Mouse (Mus musculus): ENCODE data around the gene Efhc2. TPM values are rescaled to one million over a fixed set of nuclear protein-coding genes. Genes with fewer than 3 reads are reported as not detected.

The Efhc2 gene
- 0.22 and 0.43 TPM in 2 replicates for polyA plus RNA-seq (2014; fragmentation: Nextera tagmentation; extraction: Ambion mirVana)

DNA sequence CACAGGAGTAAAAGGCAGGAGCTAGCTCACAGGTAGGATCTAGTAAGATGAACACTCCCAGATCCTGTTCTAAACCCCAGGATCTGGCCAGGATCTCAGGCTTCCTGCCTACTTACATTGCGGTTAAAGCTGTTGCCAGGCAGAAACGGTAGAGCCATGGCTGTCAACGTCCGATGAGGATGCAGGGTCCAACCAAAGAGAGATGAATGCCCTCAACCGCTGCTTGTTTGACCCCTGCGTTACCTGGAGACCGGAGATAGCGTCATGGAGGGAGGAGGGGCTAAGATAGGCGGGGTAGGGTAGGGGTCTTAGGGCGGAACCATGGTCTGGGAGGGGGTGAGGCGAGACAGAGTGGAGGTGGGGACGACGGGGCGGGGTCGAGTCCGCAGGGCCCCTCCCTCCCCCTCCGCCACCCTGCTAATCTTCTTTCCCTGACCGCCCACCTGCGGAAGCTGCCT, at the start of gene Efhc2:
TSS of gene Efhc2 (minus strand) at position 243 of the 458 bp plus-strand sequence.
- Histone ChIP-seq H3K4me3 (ENCODE audit: low read depth, low read length) (peak within 1 kb of the TSS; percentile 27), H3K9me3 (ENCODE audit: control insufficient read depth, low read depth, low read length) (no peaks in the 10 kb centered on the region), H3K4me2 (replicated peaks; ENCODE audit: low read depth, low read length) (peak within 1 kb of the TSS; percentile 37), H3K36me3 (ENCODE audit: control insufficient read depth, insufficient read depth, low read length) (no peaks in the 10 kb centered on the region), H3K27me3 (ENCODE audit: control insufficient read depth, insufficient read depth, low read length) (no peaks in the 10 kb centered on the region), H3K27ac (ENCODE audit: low read length) (no peak within 1 kb of the TSS), H3K4me1 (ENCODE audit: control insufficient read depth, insufficient read depth, low read length) (no peaks in the 10 kb centered on the region), H3K9ac (replicated peaks; ENCODE audit: low read depth, low read length) (no peak within 1 kb of the TSS)
- 0 out of 2 replicates have a peak, but pooled peaks have one; percentile 63 for ATAC-seq (ENCODE audit: insufficient number of reproducible peaks, insufficient read depth, low FRiP score, low read depth)
- 19% methylated on average over 19 of the region's 19 CpGs for WGBS

- Histone ChIP-seq H3K9me3 (ENCODE audit: control insufficient read depth, low read depth, low read length) (no peaks in the 10 kb centered on the region), H3K4me3 (ENCODE audit: low read depth, low read length) (no peak overlapping the region), H3K27me3 (ENCODE audit: control insufficient read depth, insufficient read depth, low read length) (no peaks in the 10 kb centered on the region), H3K4me2 (replicated peaks; ENCODE audit: low read depth, low read length) (no peak overlapping the region), H3K36me3 (ENCODE audit: control insufficient read depth, insufficient read depth, low read length) (no peaks in the 10 kb centered on the region), H3K27ac (ENCODE audit: low read length) (no peak overlapping the region), H3K4me1 (ENCODE audit: control insufficient read depth, insufficient read depth, low read length) (no peaks in the 10 kb centered on the region), H3K9ac (replicated peaks; ENCODE audit: low read depth, low read length) (no peak overlapping the region)
- no peak for ATAC-seq (ENCODE audit: insufficient number of reproducible peaks, insufficient read depth, low FRiP score, low read depth)
- WGBS, result 73% methylated on average over 2 of the region's 2 CpGs
Measured at GRCm38 (mm10) chrX:17365114-17365513, 45.9 kb upstream of the Efhc2 start.

DNA sequence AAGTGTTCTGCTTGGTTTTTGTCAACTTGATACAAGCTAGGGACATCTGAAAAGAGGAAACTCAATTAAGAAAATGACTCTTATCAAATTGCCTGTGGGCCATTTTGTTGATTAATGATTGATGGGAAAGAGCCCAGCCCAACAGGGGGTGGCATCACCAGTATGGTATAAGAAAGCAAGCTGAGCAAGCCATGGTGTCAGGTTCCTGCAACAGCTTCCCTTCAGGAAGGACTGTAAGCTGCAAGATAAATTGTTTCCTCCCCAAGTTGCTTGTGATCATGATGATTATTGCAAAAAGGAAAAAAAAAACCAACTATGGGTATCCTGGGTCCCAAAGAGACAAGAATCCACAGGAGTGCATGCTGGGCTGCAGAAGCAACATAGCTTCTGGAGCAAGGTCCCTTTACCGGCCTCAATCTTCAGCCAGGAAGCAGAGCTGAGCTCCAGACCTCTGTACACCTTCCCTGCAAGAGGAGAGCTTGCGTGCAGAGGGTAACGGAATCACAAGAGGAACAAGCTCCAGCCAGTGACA, 18.8 kb downstream of the Efhc2 start:
- WGBS, result 89% methylated on average over 3 of the region's 3 CpGs
- Histone ChIP-seq H3K27ac (ENCODE audit: low read length) (no peak overlapping the region), H3K4me3 (ENCODE audit: low read depth, low read length) (no peak overlapping the region), H3K9ac (replicated peaks; ENCODE audit: low read depth, low read length) (no peak overlapping the region), H3K36me3 (ENCODE audit: control insufficient read depth, insufficient read depth, low read length) (no peaks in the 10 kb centered on the region), H3K27me3 (ENCODE audit: control insufficient read depth, insufficient read depth, low read length) (no peaks in the 10 kb centered on the region), H3K4me1 (ENCODE audit: control insufficient read depth, insufficient read depth, low read length) (no peaks in the 10 kb centered on the region), H3K9me3 (ENCODE audit: control insufficient read depth, low read depth, low read length) (no peaks in the 10 kb centered on the region), H3K4me2 (replicated peaks; ENCODE audit: low read depth, low read length) (no peak overlapping the region)
- no peak for ATAC-seq (ENCODE audit: insufficient number of reproducible peaks, insufficient read depth, low FRiP score, low read depth)

DNA sequence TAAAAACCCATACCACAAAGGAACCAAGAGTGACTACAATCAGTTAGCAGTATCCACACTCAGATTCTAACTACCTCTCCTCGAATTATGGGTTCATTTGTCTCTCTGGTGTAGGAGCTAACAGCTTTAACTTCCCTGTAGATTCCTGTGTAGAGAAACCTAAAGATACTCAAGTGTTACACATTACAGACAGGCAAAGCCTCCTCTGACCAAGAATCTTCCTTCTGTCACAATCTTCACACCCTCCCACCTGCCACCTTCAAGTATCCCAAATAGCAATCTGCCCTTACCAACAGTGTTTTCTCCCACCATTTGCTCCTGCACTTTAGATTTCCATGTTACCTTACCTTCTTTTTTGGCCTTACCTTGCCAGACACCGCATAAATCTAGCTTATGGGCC, 35.3 kb downstream of the Efhc2 start:
- H3K9me3 ChIP-seq (ENCODE audit: control insufficient read depth, low read depth, low read length), result no peaks in the 10 kb centered on the region
- H3K27ac ChIP-seq (ENCODE audit: low read length), result no peak overlapping the region
- H3K27me3 ChIP-seq (ENCODE audit: control insufficient read depth, insufficient read depth, low read length), result no peaks in the 10 kb centered on the region
- no peak overlapping the region for H3K4me3 ChIP-seq (ENCODE audit: low read depth, low read length)
- no peak for ATAC-seq (ENCODE audit: insufficient number of reproducible peaks, insufficient read depth, low FRiP score, low read depth)
- no peak overlapping the region for H3K9ac ChIP-seq (replicated peaks; ENCODE audit: low read depth, low read length)
- WGBS, result 80% methylated on average over 2 of the region's 2 CpGs
- H3K36me3 ChIP-seq (ENCODE audit: control insufficient read depth, insufficient read depth, low read length), result no peaks in the 10 kb centered on the region
- no peaks in the 10 kb centered on the region for H3K4me1 ChIP-seq (ENCODE audit: control insufficient read depth, insufficient read depth, low read length)
- no peak overlapping the region for H3K4me2 ChIP-seq (replicated peaks; ENCODE audit: low read depth, low read length)

DNA sequence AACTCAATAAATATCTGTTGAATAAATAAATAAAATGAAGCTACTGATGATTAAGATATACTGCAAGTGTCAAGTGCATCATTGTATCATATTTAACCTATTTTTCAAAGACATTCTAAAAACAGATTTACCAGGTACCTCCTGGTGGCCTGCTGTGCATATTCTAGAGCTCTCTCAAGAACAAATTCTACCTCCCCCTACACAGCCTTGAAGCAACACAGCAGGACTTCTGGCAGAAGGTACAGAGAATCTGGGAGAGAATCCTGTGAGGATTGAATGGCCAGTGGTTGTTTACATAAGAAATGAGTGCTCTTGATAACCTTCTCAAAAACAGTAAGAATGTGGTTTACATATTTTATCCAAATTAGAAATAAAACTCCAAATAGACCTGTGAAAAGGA, 94.0 kb downstream of the Efhc2 start:
- no peaks in the 10 kb centered on the region for H3K36me3 ChIP-seq (ENCODE audit: control insufficient read depth, insufficient read depth, low read length)
- H3K9ac ChIP-seq (replicated peaks; ENCODE audit: low read depth, low read length), result no peak overlapping the region
- no peak for ATAC-seq (ENCODE audit: insufficient number of reproducible peaks, insufficient read depth, low FRiP score, low read depth)
- H3K27ac ChIP-seq (ENCODE audit: low read length), result no peak overlapping the region
- H3K4me2 ChIP-seq (replicated peaks; ENCODE audit: low read depth, low read length), result no peak overlapping the region
- no peaks in the 10 kb centered on the region for H3K9me3 ChIP-seq (ENCODE audit: control insufficient read depth, low read depth, low read length)
- H3K27me3 ChIP-seq (ENCODE audit: control insufficient read depth, insufficient read depth, low read length), result no peaks in the 10 kb centered on the region
- H3K4me1 ChIP-seq (ENCODE audit: control insufficient read depth, insufficient read depth, low read length), result no peaks in the 10 kb centered on the region
- no peak overlapping the region for H3K4me3 ChIP-seq (ENCODE audit: low read depth, low read length)

- H3K36me3 ChIP-seq (ENCODE audit: control insufficient read depth, insufficient read depth, low read length), result no peaks in the 10 kb centered on the region
- no peak overlapping the region for H3K4me3 ChIP-seq (ENCODE audit: low read depth, low read length)
- no peak overlapping the region for H3K9ac ChIP-seq (replicated peaks; ENCODE audit: low read depth, low read length)
- H3K9me3 ChIP-seq (ENCODE audit: control insufficient read depth, low read depth, low read length), result no peaks in the 10 kb centered on the region
- no peak overlapping the region for H3K27ac ChIP-seq (ENCODE audit: low read length)
- H3K4me1 ChIP-seq (ENCODE audit: control insufficient read depth, insufficient read depth, low read length), result no peaks in the 10 kb centered on the region
- ATAC-seq (ENCODE audit: insufficient number of reproducible peaks, insufficient read depth, low FRiP score, low read depth), result no peak
- H3K27me3 ChIP-seq (ENCODE audit: control insufficient read depth, insufficient read depth, low read length), result no peaks in the 10 kb centered on the region
- no peak overlapping the region for H3K4me2 ChIP-seq (replicated peaks; ENCODE audit: low read depth, low read length)
Measured at GRCm38 (mm10) chrX:17217451-17217850, 101.7 kb downstream of the Efhc2 start.

- no peak overlapping the region for H3K9ac ChIP-seq (replicated peaks; ENCODE audit: low read depth, low read length)
- no peaks in the 10 kb centered on the region for H3K36me3 ChIP-seq (ENCODE audit: control insufficient read depth, insufficient read depth, low read length)
- no peak for ATAC-seq (ENCODE audit: insufficient number of reproducible peaks, insufficient read depth, low FRiP score, low read depth)
- H3K9me3 ChIP-seq (ENCODE audit: control insufficient read depth, low read depth, low read length), result no peaks in the 10 kb centered on the region
- no peak overlapping the region for H3K27ac ChIP-seq (ENCODE audit: low read length)
- WGBS, result 94% methylated on average over 2 of the region's 2 CpGs
- H3K27me3 ChIP-seq (ENCODE audit: control insufficient read depth, insufficient read depth, low read length), result no peaks in the 10 kb centered on the region
- no peak overlapping the region for H3K4me2 ChIP-seq (replicated peaks; ENCODE audit: low read depth, low read length)
- H3K4me1 ChIP-seq (ENCODE audit: control insufficient read depth, insufficient read depth, low read length), result no peaks in the 10 kb centered on the region
- H3K4me3 ChIP-seq (ENCODE audit: low read depth, low read length), result no peak overlapping the region
Measured at GRCm38 (mm10) chrX:17213515-17213914, 105.7 kb downstream of the Efhc2 start.

DNA sequence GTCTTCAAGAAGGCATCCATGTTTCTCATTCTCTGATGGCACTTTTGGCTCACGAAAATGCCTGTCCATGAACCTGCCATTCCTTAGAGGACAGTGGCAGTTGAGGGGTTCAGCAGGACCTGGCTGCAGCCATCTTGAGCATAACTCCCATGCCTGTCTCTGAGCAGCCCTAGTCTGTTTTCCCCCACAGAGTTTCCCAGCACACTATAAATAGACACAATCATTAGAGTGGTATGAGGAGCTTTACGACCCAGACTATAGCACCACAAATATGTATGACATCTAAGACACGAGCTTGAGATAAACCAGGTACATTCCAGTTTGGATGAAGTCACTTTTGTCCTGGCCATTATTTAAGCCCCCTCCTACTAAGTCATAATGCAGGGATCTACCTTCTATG, 143.4 kb downstream of the Efhc2 start:
- no peaks in the 10 kb centered on the region for H3K36me3 ChIP-seq (ENCODE audit: control insufficient read depth, insufficient read depth, low read length)
- no peaks in the 10 kb centered on the region for H3K27me3 ChIP-seq (ENCODE audit: control insufficient read depth, insufficient read depth, low read length)
- no peak overlapping the region for H3K27ac ChIP-seq (ENCODE audit: low read length)
- no peak for ATAC-seq (ENCODE audit: insufficient number of reproducible peaks, insufficient read depth, low FRiP score, low read depth)
- no peaks in the 10 kb centered on the region for H3K4me1 ChIP-seq (ENCODE audit: control insufficient read depth, insufficient read depth, low read length)
- H3K9ac ChIP-seq (replicated peaks; ENCODE audit: low read depth, low read length), result no peak overlapping the region
- H3K4me3 ChIP-seq (ENCODE audit: low read depth, low read length), result no peak overlapping the region
- no peaks in the 10 kb centered on the region for H3K9me3 ChIP-seq (ENCODE audit: control insufficient read depth, low read depth, low read length)
- 62% methylated on average over 3 of the region's 3 CpGs for whole genome bisulfite sequencing
- H3K4me2 ChIP-seq (replicated peaks; ENCODE audit: low read depth, low read length), result no peak overlapping the region

GRCm38 (mm10) chrX:17165638-17166037, 153.5 kb downstream of the Efhc2 start:
- H3K4me3 ChIP-seq (ENCODE audit: low read depth, low read length), result no peak overlapping the region
- ATAC-seq (ENCODE audit: insufficient number of reproducible peaks, insufficient read depth, low FRiP score, low read depth), result no peak
- no peaks in the 10 kb centered on the region for H3K9me3 ChIP-seq (ENCODE audit: control insufficient read depth, low read depth, low read length)
- H3K27ac ChIP-seq (ENCODE audit: low read length), result no peak overlapping the region
- H3K4me2 ChIP-seq (replicated peaks; ENCODE audit: low read depth, low read length), result no peak overlapping the region
- no peaks in the 10 kb centered on the region for H3K4me1 ChIP-seq (ENCODE audit: control insufficient read depth, insufficient read depth, low read length)
- no peaks in the 10 kb centered on the region for H3K27me3 ChIP-seq (ENCODE audit: control insufficient read depth, insufficient read depth, low read length)
- no peaks in the 10 kb centered on the region for H3K36me3 ChIP-seq (ENCODE audit: control insufficient read depth, insufficient read depth, low read length)
- no peak overlapping the region for H3K9ac ChIP-seq (replicated peaks; ENCODE audit: low read depth, low read length)
- WGBS, result 64% methylated on average over 1 of the region's 1 CpGs

Data from stomach, embryonic 14.5 days (tissue).